Mouse (Mus musculus) T-cell, adult 2 months (primary cell): Measurements from ENCODE around the gene Tbc1d1.
"Not testable (repeated sequence)": the region's sequence is repeated elsewhere in the genome, so short reads cannot be mapped to it uniquely, and the experiment has no call there.

ENCODE experiments used
- DNase-seq: peaks from one replicate; pipeline ENCODE4 v3.0.0; 2022; ENCODE audit warnings: low spot score

Gene Tbc1d1

DNA sequence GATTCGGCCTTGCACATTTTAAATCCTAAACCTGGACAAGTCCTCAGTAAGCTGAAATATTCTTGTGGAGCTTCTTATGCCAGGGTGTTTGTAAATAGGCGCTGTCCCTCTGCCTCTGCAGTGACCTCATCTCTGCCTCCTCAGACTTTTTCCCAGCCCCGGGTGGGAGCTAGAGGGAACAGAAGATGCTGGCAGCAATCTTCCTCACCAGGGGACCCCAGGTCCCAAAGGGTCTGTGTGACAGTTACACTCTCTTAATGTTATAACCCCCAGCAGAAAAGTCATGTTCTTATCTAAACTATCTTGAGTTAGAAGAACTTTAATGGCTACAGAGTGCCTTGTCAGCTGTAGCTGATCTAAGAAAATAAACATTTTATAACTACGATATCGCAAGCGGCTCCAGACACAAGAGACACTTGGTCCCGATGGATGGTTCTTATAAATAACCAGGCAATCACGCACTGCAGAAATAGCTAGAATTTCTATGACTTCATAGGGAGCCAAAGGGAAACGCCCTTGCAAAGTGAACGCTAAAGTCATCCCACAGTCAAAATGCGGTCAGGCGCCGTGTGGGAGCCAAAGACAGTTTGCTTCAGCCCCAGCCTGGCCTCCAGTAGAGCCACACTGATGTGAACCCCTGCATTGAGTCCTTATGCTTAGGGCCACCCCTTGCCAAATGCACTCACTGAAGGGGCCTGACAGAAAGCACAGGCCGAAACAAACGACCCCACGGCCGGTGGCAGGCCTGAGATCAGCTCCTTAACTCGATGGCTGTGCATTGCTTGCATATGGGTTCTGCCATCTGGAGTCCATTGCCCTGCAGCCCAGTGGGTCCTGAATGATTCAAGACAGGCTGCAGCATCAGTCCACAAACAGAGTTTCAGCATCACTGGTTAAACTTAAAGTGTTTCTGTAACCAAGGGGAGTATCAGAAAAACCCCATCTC is 202.8 kb downstream of the Tbc1d1 start:
- no peak for DNase-seq

DNA sequence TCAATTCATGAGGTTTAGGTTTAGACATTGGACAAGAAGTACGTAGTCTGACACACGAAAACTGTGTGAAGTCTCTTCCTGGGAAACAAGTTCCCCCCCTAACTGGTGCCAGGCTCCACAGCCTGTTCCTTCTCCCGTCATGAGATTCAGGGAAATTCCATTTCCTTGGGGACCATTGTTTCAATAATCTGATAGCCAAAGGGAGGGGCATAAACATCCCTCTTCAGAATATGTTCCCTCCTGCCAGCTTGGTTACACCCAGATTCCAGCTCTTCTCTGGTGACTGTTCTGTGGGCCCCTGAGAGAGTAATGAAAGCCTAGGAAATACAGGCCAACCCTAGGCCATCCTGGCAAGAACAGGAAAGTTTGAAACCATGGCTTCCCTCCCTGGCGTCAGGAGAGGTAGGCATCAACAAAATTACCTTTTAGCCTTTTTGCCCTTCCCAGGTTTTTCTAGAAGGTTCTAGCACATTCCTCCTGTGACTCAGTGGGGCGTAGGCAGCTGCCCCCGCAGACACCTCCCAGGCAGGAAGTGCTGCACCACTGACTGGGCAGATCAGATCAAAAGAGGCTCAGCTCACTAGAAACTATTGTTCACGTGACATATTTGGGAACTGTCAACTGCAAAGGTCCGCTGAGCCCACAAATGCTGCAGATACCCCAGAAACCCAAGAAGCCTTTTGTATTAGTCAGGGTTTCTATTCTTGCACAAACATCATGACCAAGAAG is 204.2 kb downstream of the Tbc1d1 start:
- peak; percentile 34 for DNase-seq

DNA sequence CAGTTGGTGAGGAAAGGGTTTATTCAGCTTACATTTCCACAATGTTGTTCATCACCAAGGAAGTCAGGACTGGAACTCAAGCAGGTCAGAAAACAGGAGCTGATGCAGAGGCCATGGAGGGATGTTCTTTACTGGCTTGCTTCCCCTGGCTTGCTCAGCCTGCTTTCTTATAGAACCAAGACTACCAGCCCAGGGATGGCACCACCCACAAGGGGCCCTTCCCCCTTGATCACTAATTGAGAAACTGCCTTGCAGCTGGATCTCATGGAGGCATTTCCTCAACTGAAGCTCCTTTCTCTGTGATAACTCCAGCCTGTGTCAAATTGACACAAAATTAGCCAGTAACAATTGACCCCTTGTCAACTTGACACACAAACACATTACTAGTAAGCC is 204.8 kb downstream of the Tbc1d1 start:
- not testable (repeated sequence) for DNase-seq

DNA sequence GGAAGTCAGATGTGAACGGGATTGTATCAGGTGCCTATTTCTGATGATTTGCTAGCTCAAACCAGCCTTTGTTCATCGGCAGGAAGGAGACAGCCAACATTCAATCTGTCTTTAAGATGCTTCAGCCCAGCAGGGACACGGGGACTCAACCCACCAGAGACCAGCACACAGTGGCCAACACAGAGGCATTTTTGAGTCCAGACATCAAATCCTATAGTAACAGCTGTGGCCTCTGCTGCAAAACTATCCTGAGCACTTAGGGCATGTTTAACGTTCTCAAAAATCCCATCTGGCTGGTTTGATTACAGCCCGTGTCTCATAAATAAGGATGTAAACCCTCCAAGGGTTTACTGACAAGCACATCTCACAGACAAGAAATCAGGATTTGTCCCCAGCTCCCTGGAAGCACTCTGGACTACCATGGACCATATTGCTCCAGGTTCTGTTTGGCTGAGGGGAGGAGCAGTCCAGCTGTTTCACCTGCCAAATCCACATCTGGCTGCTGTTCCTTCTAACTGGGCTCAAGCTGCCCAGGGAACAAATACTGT is 207.8 kb downstream of the Tbc1d1 start:
- DNase-seq: no peak

DNA sequence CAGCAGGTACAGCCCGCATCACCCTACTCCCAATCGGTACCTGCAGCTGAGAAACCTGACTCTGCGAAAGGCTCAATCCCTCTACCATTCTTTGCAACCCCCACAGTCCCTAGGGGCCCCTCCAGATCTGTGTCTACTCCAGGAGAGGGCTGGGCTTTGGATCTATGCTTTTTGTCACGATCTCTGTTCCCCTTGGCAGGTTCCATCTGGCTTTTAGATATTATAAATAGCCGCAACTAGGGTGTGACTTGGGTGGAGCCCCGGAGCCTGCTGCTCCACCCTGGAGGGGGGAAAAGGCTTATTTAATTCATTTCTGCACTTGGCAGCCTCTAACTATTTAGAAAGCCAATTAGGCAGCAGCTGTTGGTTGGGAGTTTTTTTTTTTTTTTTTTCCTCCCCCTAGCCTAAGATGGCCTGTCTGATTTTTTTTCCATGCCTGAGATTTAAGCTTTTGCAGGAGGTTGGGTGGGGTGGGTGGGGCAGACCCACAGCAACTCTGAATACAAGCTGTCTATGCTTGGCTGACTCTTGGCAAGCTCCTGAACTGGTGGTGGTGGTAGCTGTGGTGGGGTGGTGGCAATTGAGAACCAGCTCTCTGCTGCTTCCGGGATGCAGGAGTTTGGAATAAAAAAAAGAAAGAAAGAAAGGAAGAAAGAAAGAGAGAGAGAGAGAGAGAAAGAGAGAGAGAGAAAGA is 208.5 kb downstream of the Tbc1d1 start:
- no peak for DNase-seq

DNA sequence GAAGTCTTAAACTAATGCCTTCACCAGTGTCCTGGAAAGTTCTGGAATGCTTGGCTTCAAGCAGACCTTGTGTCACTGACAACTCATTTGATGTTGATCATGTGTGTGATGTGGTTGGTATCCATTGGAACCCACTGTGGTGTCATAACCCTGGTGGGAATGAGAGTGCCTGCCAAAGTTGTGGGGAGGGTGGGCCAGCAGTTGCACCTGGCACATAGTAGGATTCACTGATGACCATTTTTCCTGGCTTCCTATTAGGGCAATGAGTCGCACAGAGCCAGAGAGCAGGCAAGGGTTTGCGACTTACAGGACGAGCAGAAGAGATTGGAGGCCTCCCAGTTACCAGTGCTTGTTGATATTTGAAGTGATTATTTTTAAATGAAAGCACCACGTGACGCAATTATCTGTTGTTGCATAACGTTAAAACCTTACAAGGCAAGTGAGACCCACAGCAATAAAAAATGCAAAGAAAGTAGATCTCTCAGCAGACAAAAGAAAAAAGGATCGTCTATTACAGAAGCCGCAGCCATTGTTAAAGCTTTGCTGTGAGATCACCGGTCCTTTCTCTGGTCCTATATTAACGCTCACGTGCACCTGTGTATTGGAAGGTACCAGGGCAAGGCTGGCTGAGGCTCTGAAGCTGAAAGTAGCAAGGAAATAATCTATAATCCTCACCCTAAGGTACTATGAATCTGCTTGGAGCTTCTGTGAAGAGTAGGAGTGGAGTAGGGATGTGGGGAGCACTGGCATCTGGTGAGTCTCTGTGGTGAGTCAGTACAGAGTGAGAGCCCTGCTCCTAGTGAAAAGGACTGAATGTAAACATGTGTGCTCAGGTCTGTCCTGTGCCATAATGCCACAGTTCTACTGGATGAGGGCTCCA is 209.3 kb downstream of the Tbc1d1 start:
- DNase-seq: no peak

- DNase-seq: no peak
Measured at GRCm38 (mm10) chr5:64366113-64366512, 210.0 kb downstream of the Tbc1d1 start.

DNA sequence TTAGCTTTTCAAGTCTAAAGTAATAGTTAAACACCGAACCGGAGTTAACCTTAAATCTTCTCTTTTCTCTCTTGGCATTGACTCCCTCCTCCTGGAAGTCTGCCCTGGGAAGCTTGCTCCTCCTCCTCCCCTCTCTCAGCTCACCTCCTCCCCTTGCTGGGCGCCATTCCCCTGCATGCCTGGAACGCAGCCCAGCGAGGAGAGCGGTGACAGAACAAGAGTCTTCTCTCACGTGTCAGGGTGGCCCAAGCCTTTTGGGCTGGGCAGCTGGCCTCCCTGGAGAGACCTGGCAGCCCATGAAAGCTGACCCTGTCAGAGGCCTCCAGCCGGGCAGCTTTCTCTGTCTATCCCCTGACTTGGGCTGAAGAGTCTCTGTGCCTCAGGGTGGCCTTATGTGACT is 211.3 kb downstream of the Tbc1d1 start:
- no peak for DNase-seq

- DNase-seq: no peak
Measured at GRCm38 (mm10) chr5:64371331-64371831, 215.3 kb downstream of the Tbc1d1 start.

DNA sequence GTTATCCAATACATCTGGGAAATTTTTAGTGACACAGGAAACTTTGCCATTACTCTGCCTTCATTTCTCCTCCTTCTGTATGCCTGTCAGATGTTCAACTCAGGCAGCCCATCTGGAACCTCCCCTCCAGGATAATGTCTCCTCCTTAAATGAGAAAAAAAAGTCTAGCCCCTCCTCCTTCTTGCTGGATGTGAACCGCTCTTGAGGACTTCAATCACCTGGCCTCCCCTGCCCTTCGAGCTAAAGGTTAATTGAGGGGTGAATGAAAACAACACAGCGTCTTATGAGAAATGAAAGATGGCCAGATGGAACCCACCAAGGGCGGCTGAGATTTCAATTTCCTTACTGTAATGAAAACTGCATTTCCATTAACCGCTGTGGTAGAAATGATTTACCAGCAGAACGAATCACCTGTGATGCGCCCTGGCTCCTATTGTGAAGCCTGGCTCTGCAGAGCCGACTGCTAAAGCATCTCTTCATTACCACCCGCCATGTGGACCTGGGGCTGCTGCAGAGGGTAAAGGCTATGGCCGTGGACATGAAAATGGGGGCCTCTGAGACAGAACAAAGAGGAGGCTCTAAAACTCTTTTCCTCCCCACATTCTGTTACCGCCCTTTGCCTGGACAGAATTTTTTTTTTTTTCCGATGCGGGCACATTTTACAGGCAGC is 216.3 kb downstream of the Tbc1d1 start:
- DNase-seq: no peak

- no peak for DNase-seq
Measured at GRCm38 (mm10) chr5:64373695-64374094, 217.6 kb downstream of the Tbc1d1 start.

GRCm38 (mm10) chr5:64375851-64376250 is 219.7 kb downstream of the Tbc1d1 start:
- DNase-seq: no peak

- DNase-seq: no peak
Measured at GRCm38 (mm10) chr5:64376466-64376865, 220.4 kb downstream of the Tbc1d1 start.

GRCm38 (mm10) chr5:64377705-64378104 is 221.6 kb downstream of the Tbc1d1 start:
- DNase-seq: peak; percentile 44

GRCm38 (mm10) chr5:64378591-64379275 is 222.6 kb downstream of the Tbc1d1 start:
- peak; percentile 23 for DNase-seq

DNA sequence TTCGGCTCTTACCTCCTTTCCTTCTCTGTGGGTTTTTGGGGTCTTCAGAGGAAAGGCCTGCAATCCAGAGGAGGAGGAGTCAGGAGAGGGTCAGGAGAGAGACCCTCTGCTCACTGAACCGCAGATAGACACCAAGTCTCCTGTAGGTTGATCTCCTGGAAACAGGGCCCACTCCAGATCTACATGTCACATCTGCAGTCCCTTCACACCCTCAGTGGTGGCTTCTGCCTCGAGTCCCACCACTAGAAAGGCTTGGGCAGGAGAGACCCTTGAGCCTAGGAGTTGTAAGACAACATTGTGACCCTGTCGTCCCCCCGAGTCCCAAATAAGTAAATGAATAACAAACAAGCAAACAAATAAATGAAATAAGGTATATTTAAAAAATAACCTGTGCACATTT is 223.7 kb downstream of the Tbc1d1 start:
- no peak for DNase-seq

- peak; percentile 65 for DNase-seq
Measured at GRCm38 (mm10) chr5:64380698-64381375, 224.7 kb downstream of the Tbc1d1 start.

- no peak for DNase-seq
Measured at GRCm38 (mm10) chr5:64381538-64381937, 225.4 kb downstream of the Tbc1d1 start.

GRCm38 (mm10) chr5:64382451-64383057 is 226.4 kb downstream of the Tbc1d1 start:
- peak; percentile 73 for DNase-seq
